In the genomic region with DNA sequence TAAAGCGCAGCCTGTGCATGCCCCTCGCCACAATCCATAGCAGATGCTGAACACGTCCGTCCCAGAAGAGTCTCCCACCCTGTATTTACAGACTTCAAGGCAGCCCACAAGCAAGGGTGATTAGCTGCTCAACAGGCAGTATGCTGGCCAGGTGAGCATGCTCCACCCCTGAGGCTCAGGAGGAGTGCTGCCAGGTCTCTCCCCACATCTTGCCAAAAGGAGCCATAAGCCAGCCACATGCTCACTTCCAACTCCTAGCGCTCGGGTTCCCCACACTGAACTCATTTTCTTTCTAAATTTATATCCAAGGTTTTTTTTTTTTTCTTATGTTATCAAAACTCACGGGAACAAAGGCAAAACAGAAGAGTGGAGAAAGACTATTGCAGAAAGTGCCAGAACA, we compare ENCODE assay signal across 21 mouse cellular contexts.
DNase-seq lines count a peak whose midpoint lies in the region; ATAC-seq and TF ChIP-seq lines count a peak whose summit lies in the region.
"Had no signal": no experiment of that assay in that cellular context is flagged by ENCODE, and none has a peak within 500 bp of the region (broad histone marks: within the 10 kb centered on the region; RNA-seq: fewer than 3 reads in every experiment).

No protein-coding gene starts in this region.

- no peak for TF ChIP-seq POLR2A in cerebellum, adult 2 months (IDR thresholded peaks at IDR 0.05; ENCODE audit: borderline replicate concordance, insufficient read depth, low read length)

- peak; percentile 20; the same call in 1 of the 2 replicates for ATAC-seq in hindbrain, embryonic 16.5 days
- no peak for ATAC-seq in hindbrain, embryonic 11.5 days (ENCODE audit: low FRiP score)
- ATAC-seq in megakaryocyte, adult 5-6 weeks (ENCODE audit: poor library complexity, severe bottlenecking), result no peak
- ATAC-seq: CD4-positive, CD25-positive, alpha-beta regulatory T cell, adult 4 months; liver, postnatal 0 days had no signal

- 82% methylated on average over 7 of the region's 7 CpGs for WGBS in hindbrain, embryonic 16.5 days
- WGBS in hindbrain, embryonic 11.5 days, result 90% methylated on average over 7 of the region's 7 CpGs
- 27% methylated on average over 7 of the region's 7 CpGs for WGBS in cerebellum, adult 2 months

- H3K36me3 ChIP-seq in hindbrain, embryonic 16.5 days (ENCODE audit: control insufficient read depth, insufficient read depth, low read length), result no peaks in the 10 kb centered on the region
- H3K36me3 ChIP-seq in hindbrain, embryonic 11.5 days (ENCODE audit: control insufficient read depth, insufficient read depth, low read length), result no peaks in the 10 kb centered on the region
- H3K36me3 ChIP-seq: forebrain, embryonic 12.5 days; heart, embryonic 15.5 days; hindbrain, embryonic 10.5 days had no signal

- intact Hi-C loops in heart, postnatal 36 days (cut with DNase I), result no loop called here

- TF ChIP-seq CTCF in cerebellum, adult 2 months (IDR thresholded peaks at IDR 0.05; ENCODE audit: borderline replicate concordance, insufficient read depth, low read depth, low read length), result no peak

- no peaks in the 10 kb centered on the region for H3K9me3 ChIP-seq in hindbrain, embryonic 16.5 days (ENCODE audit: control insufficient read depth, low read length)
- no peaks in the 10 kb centered on the region for H3K9me3 ChIP-seq in hindbrain, embryonic 11.5 days (ENCODE audit: control insufficient read depth, low read length)
- H3K9me3 ChIP-seq: forebrain, embryonic 12.5 days; heart, embryonic 15.5 days; hindbrain, embryonic 10.5 days had no signal

- no peak overlapping the region for H3K4me2 ChIP-seq in hindbrain, embryonic 16.5 days (ENCODE audit: low read length)
- H3K4me2 ChIP-seq in hindbrain, embryonic 11.5 days (replicated peaks; ENCODE audit: low read depth, low read length), result no peak overlapping the region
- H3K4me2 ChIP-seq: forebrain, embryonic 12.5 days; heart, embryonic 15.5 days; midbrain, embryonic 11.5 days had no signal

- H3K4me3 ChIP-seq in hindbrain, embryonic 16.5 days (ENCODE audit: low read length), result no peak overlapping the region
- no peak overlapping the region for H3K4me3 ChIP-seq in hindbrain, embryonic 11.5 days (ENCODE audit: low read depth, low read length)
- no peak overlapping the region for H3K4me3 ChIP-seq in cerebellum, adult 2 months (replicated peaks; ENCODE audit: insufficient read depth, low read depth, low read length)
- H3K4me3 ChIP-seq: erythroblast, embryonic 14.5 days; forebrain, embryonic 12.5 days; heart, embryonic 15.5 days; hindbrain, embryonic 10.5 days; left cerebral cortex, adult 2 months had no signal

- no peaks in the 10 kb centered on the region for H3K4me1 ChIP-seq in hindbrain, embryonic 16.5 days (ENCODE audit: control insufficient read depth, insufficient read depth, low read depth, low read length)
- H3K4me1 ChIP-seq in hindbrain, embryonic 11.5 days (replicated peaks; ENCODE audit: control insufficient read depth, insufficient read depth, low read length), result no peaks in the 10 kb centered on the region
- H3K4me1 ChIP-seq in cerebellum, adult 2 months (ENCODE audit: control insufficient read depth, insufficient read depth, low read length), result 0 out of 2 replicates have a peak, but pooled peaks cover 3% of the 10 kb centered on the region
- H3K4me1 ChIP-seq: forebrain, embryonic 12.5 days; hindbrain, embryonic 10.5 days had no signal

- H3K9ac ChIP-seq in hindbrain, embryonic 16.5 days (ENCODE audit: low read depth, low read length), result no peak overlapping the region
- H3K9ac ChIP-seq in hindbrain, embryonic 11.5 days (ENCODE audit: low read depth, low read length), result no peak overlapping the region
- H3K9ac ChIP-seq: forebrain, embryonic 12.5 days; heart, embryonic 15.5 days; liver, postnatal 0 days had no signal

- no peak for DNase-seq in hindbrain, embryonic 11.5 days (ENCODE audit: low spot score)
- peak; percentile 61 to 73 for DNase-seq in cerebellum, adult 2 months
- DNase-seq in cerebellum, postnatal 25 days, result peak; percentile 77 to 81
- no peak for DNase-seq in heart, adult 18-20 months
- DNase-seq in heart, postnatal 36 days, result no peak
- DNase-seq: adrenal gland, postnatal 14 days; kidney, adult 11 months; kidney, postnatal 4 days; liver, postnatal 0 days; thymus, adult 2 months; thymus, postnatal 4 days had no signal

- no peaks in the 10 kb centered on the region for H3K27me3 ChIP-seq in hindbrain, embryonic 16.5 days (replicated peaks; ENCODE audit: control insufficient read depth, insufficient read depth, low read length)
- H3K27me3 ChIP-seq in hindbrain, embryonic 11.5 days (ENCODE audit: control insufficient read depth, insufficient read depth, low read length), result no peaks in the 10 kb centered on the region
- H3K27me3 ChIP-seq in cerebellum, adult 2 months (ENCODE audit: control insufficient read depth, insufficient read depth, low read length), result no peaks in the 10 kb centered on the region
- H3K27me3 ChIP-seq: forebrain, embryonic 12.5 days; heart, embryonic 15.5 days had no signal

- no peak overlapping the region for H3K27ac ChIP-seq in hindbrain, embryonic 16.5 days (ENCODE audit: low read depth, low read length)
- no peak overlapping the region for H3K27ac ChIP-seq in hindbrain, embryonic 11.5 days (ENCODE audit: low read depth, low read length)
- no peak overlapping the region for H3K27ac ChIP-seq in cerebellum, adult 2 months (ENCODE audit: insufficient read depth, low read length)
- H3K27ac ChIP-seq: forebrain, embryonic 12.5 days; heart, embryonic 15.5 days; hindbrain, embryonic 10.5 days; left cerebral cortex, adult 2 months; stomach, postnatal 0 days had no signal

Comparison
In these comparisons a context has a peak if more than half of its experiments do, and no peak if none do; other contexts are left out.
1. DNase-seq: peak in cerebellum, adult 2 months (2 of 2) and cerebellum, postnatal 25 days (2 of 2); none in hindbrain, embryonic 11.5 days (single experiment), heart, adult 18-20 months (0 of 2) and heart, postnatal 36 days (0 of 2).